Mouse (Mus musculus) embryonic fibroblast, embryonic 13.5 days (primary cell): Measurements from ENCODE around the gene Dusp10.

Experiments used
- CTCF ChIP-seq: IDR thresholded peaks from 2 replicates; pipeline ENCODE4 v1.5.1; 2011; ENCODE audit warnings: mild to moderate bottlenecking, control low read depth, low read length, moderate library complexity, borderline replicate concordance; ENCODE audit not compliant: insufficient read depth
- POLR2A ChIP-seq: IDR thresholded peaks from 2 replicates; pipeline ENCODE4 v1.6.1; 2011; ENCODE audit warnings: low read depth, mild to moderate bottlenecking, control low read depth, low read length, moderate library complexity

- TF ChIP-seq CTCF (no peak), POLR2A (no peak)
Measured at GRCm38 (mm10) chr1:184048675-184049418, 35.7 kb downstream of the Dusp10 start.
